Mouse (Mus musculus) thymus, adult 2 months (tissue): ENCODE data around the gene Syt16.

Experiments used
- CTCF ChIP-seq: fragments of 200-500 bp; IDR thresholded peaks from 2 replicates; pipeline ENCODE4 v1.5.1; 2012; ENCODE audit warnings: mild to moderate bottlenecking, control low read depth, low read length, moderate library complexity, borderline replicate concordance; ENCODE audit not compliant: control insufficient read depth, poor library complexity, insufficient read depth; ENCODE audit errors: extremely low read depth
- POLR2A ChIP-seq: fragments of 200-500 bp; IDR thresholded peaks from 2 replicates; pipeline ENCODE4 v1.6.1; 2012; ENCODE audit warnings: mild to moderate bottlenecking, low read length, control low read depth, moderate library complexity; ENCODE audit not compliant: control insufficient read depth, poor library complexity, insufficient read depth; ENCODE audit errors: extremely low read depth

DNA sequence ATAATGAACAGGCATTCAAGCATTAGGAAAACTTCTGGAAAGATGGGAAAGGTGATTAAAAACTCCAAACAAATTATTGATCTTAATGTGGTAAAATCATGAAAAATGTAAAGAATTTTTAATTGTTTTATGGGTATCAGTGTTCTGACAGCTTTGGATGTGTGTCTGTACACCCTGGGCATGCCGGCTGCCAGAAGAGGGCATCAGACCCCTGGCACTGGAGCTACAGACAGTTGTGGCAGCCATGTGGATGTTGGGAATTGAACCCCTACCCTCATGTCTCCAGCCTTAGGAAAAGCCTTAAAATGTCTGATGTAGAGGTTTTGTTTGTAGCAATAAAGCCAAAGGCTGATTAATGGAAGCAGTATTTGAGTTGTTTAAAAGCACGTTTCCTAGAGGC is 27.5 kb downstream of the Syt16 start:
- TF ChIP-seq CTCF (no peak), POLR2A (no peak)
